Comparison of ENCODE assay signal across 18 mouse cellular contexts in the genomic region with DNA sequence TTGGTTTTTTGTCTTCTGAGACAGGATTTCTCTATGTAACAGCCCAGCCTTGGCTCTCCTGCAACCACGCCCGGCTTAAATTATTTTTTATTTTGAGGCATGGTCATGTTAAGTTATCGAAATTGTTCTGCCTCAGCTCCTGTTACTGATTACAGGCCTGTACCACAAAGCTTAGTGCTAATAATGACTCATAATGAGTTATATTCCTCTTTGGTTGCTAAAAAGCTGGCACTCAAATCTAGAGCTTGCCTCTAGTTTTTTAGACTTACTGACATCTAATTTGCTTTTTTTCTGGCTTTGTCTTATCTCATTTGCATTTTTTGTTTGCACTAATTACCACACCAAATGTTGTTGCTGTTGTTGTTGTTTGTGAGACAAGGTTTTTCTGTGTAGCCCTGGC. TPM values are rescaled to one million over a fixed set of nuclear protein-coding genes. Genes with fewer than 3 reads are reported as not detected.
DNase-seq lines count a peak whose midpoint lies in the region; ATAC-seq and TF ChIP-seq lines count a peak whose summit lies in the region.
"Had no signal": no experiment of that assay in that cellular context is flagged by ENCODE, and none has a peak within 500 bp of the region (broad histone marks: within the 10 kb centered on the region; RNA-seq: fewer than 3 reads in every experiment).

No protein-coding gene starts in this region.

- no peaks in the 10 kb centered on the region for H3K9me3 ChIP-seq in heart, embryonic 14.5 days (ENCODE audit: control insufficient read depth, low read length)
- no peaks in the 10 kb centered on the region for H3K9me3 ChIP-seq in liver, embryonic 14.5 days (ENCODE audit: control insufficient read depth, low read length)
- H3K9me3 ChIP-seq: embryonic facial prominence, embryonic 15.5 days; forebrain, embryonic 15.5 days; limb, embryonic 12.5 days; midbrain, embryonic 13.5 days had no signal

- peaks cover 17 to 38% of the 10 kb centered on the region in 2 experiments for H3K4me1 ChIP-seq in heart, embryonic 14.5 days (ENCODE audit: control insufficient read depth in 2 of 2, insufficient read depth in 2 of 2, low read length in 2 of 2)
- peaks cover 27% of the 10 kb centered on the region for H3K4me1 ChIP-seq in testis, adult 2 months (ENCODE audit: control insufficient read depth, insufficient read depth, low read length)
- H3K4me1 ChIP-seq in liver, embryonic 14.5 days (replicated peaks; ENCODE audit: control insufficient read depth in 2 of 2, insufficient read depth in 2 of 2, low read length in 1 of 2): peaks cover 53 to 60% of the 10 kb centered on the region in 2 experiments

- no peak overlapping the region for H3K4me2 ChIP-seq in heart, embryonic 14.5 days (ENCODE audit: low read length)
- H3K4me2 ChIP-seq in liver, embryonic 14.5 days (ENCODE audit: low read depth): peak overlapping the region; percentile 99
- H3K4me2 ChIP-seq: embryonic facial prominence, embryonic 15.5 days; forebrain, embryonic 15.5 days; limb, embryonic 12.5 days; midbrain, embryonic 13.5 days had no signal

- no peak overlapping the region for H3K9ac ChIP-seq in heart, embryonic 14.5 days (ENCODE audit: low read length)
- H3K9ac ChIP-seq in liver, embryonic 14.5 days (replicated peaks): peak overlapping the region; percentile 60
- H3K9ac ChIP-seq: embryonic facial prominence, embryonic 15.5 days; forebrain, embryonic 15.5 days; limb, embryonic 12.5 days; midbrain, embryonic 13.5 days had no signal

- no peak for ATAC-seq in heart, embryonic 14.5 days (ENCODE audit: insufficient number of reproducible peaks, insufficient read depth, low FRiP score, low read depth)
- ATAC-seq in liver, embryonic 14.5 days (ENCODE audit: insufficient read depth): no peak
- ATAC-seq: CD4-positive, CD25-positive, alpha-beta regulatory T cell, adult 4 months; forebrain, embryonic 15.5 days; inflammation-experienced regulatory T-cells, adult 6 months; midbrain, embryonic 13.5 days had no signal

- H3K4me3 ChIP-seq in heart, embryonic 14.5 days (ENCODE audit: control insufficient read depth in 1 of 2, insufficient read depth in 1 of 2, low read depth in 1 of 2, low read length in 2 of 2): no peak overlapping the region
- H3K4me3 ChIP-seq in testis, adult 2 months (ENCODE audit: control insufficient read depth, low read depth, low read length): no peak overlapping the region
- peak overlapping the region; percentile 20 to 24; a peak in 3 of 4 replicates for H3K4me3 ChIP-seq in liver, embryonic 14.5 days (ENCODE audit: insufficient read depth in 1 of 2, low read depth in 2 of 2, low read length in 2 of 2)
- H3K4me3 ChIP-seq: embryonic facial prominence, embryonic 15.5 days; forebrain, embryonic 15.5 days; limb, embryonic 12.5 days; midbrain, embryonic 13.5 days had no signal

- TF ChIP-seq CTCF in testis, adult 2 months (IDR thresholded peaks at IDR 0.05; ENCODE audit: control insufficient read depth, insufficient read depth, insufficient replicate concordance, low read depth, low read length): no peak
- TF ChIP-seq CTCF in liver, embryonic 14.5 days (IDR thresholded peaks at IDR 0.05; ENCODE audit: low read depth): no peak

- TF ChIP-seq POLR2A in testis, adult 2 months (IDR thresholded peaks at IDR 0.05; ENCODE audit: control insufficient read depth, low read depth, low read length): no peak

- TF ChIP-seq EP300 in liver, embryonic 14.5 days (IDR thresholded peaks at IDR 0.05; ENCODE audit: low read depth): no peak

- H3K27ac ChIP-seq in heart, embryonic 14.5 days (replicated peaks in 1 of 2; ENCODE audit: control insufficient read depth in 1 of 2, insufficient read depth in 1 of 2, low read depth in 2 of 2, low read length in 2 of 2): peak overlapping the region; percentile 61 to 86
- H3K27ac ChIP-seq in testis, adult 2 months (ENCODE audit: control insufficient read depth, insufficient read depth, low read depth, low read length): 0 out of 2 replicates have a peak overlapping the region, but pooled peaks have one; percentile 5
- peak overlapping the region; percentile 95 for H3K27ac ChIP-seq in liver, embryonic 14.5 days
- H3K27ac ChIP-seq: embryonic facial prominence, embryonic 15.5 days; forebrain, embryonic 15.5 days; limb, embryonic 12.5 days; midbrain, embryonic 13.5 days had no signal

- H3K36me3 ChIP-seq in heart, embryonic 14.5 days (ENCODE audit: control insufficient read depth, insufficient read depth, low read length): no peaks in the 10 kb centered on the region
- H3K36me3 ChIP-seq in testis, adult 2 months (ENCODE audit: control insufficient read depth, insufficient read depth, low read length): no peaks in the 10 kb centered on the region
- no peaks in the 10 kb centered on the region for H3K36me3 ChIP-seq in liver, embryonic 14.5 days (replicated peaks; ENCODE audit: control insufficient read depth, insufficient read depth, low read depth)
- H3K36me3 ChIP-seq: embryonic facial prominence, embryonic 15.5 days; forebrain, embryonic 15.5 days; limb, embryonic 12.5 days; midbrain, embryonic 13.5 days had no signal

- no peaks in the 10 kb centered on the region for H3K27me3 ChIP-seq in heart, embryonic 14.5 days (ENCODE audit: control insufficient read depth, insufficient read depth, low read length)
- H3K27me3 ChIP-seq in testis, adult 2 months (ENCODE audit: control insufficient read depth, insufficient read depth, low read length): no peaks in the 10 kb centered on the region
- H3K27me3 ChIP-seq in liver, embryonic 14.5 days (ENCODE audit: control insufficient read depth, insufficient read depth, low read length): no peaks in the 10 kb centered on the region
- H3K27me3 ChIP-seq: embryonic facial prominence, embryonic 15.5 days; forebrain, embryonic 15.5 days; limb, embryonic 12.5 days; midbrain, embryonic 13.5 days had no signal

- no peak for DNase-seq in heart, adult 11 months
- no peak for DNase-seq in testis, postnatal 14 days (ENCODE audit: low spot score)
- DNase-seq in liver, embryonic 14.5 days (ENCODE audit: low read depth in 3 of 3, low spot score in 3 of 3): no peak
- no peak for DNase-seq in embryo, embryonic 11 days
- DNase-seq in urinary bladder, adult 2 months (ENCODE audit: low spot score): no peak
- DNase-seq: cerebellum, adult 18-20 months; kidney, postnatal 36 days; lung, postnatal 10 days; right cerebral cortex, postnatal 4 days; thymus, postnatal 4 days had no signal

- 95% methylated on average over 3 of the region's 3 CpGs for WGBS in heart, embryonic 14.5 days
- WGBS in liver, embryonic 14.5 days (ENCODE audit: insufficient replicate concordance): 61% methylated on average over 3 of the region's 3 CpGs

RNA-seq across cellular contexts. Expression of a gene that starts 8.3 kb away (rescaled TPM):
- polyA plus RNA-seq in heart, embryonic 14.5 days (2014; fragmentation: Nextera tagmentation; extraction: Ambion mirVana): 1,091 and 1,152 TPM in 2 replicates
- 478 and 593 TPM in 2 replicates for polyA plus RNA-seq in testis, adult 2 months (2012; rRNA removed)
- 857 and 1,453 TPM in 2 replicates for polyA plus RNA-seq in liver, embryonic 14.5 days (2012; rRNA removed)
- polyA plus RNA-seq in liver, embryonic 14.5 days (2014; fragmentation: Nextera tagmentation; extraction: Ambion mirVana): 684 and 702 TPM in 2 replicates
- polyA plus RNA-seq in urinary bladder, adult 2 months (2012; rRNA removed): 2,550 and 3,005 TPM in 2 replicates

RNA-seq across cellular contexts. Expression of a gene that starts 49.7 kb away (rescaled TPM):
- 8.3 and 9.2 TPM in 2 replicates for polyA plus RNA-seq in heart, embryonic 14.5 days (2014; fragmentation: Nextera tagmentation; extraction: Ambion mirVana)
- 12.5 and 16.5 TPM in 2 replicates for polyA plus RNA-seq in testis, adult 2 months (2012; rRNA removed)
- polyA plus RNA-seq in liver, embryonic 14.5 days (2012; rRNA removed): 2.6 and 3.8 TPM in 2 replicates
- polyA plus RNA-seq in liver, embryonic 14.5 days (2014; fragmentation: Nextera tagmentation; extraction: Ambion mirVana): 2.0 and 2.8 TPM in 2 replicates
- 7.6 and 8.1 TPM in 2 replicates for polyA plus RNA-seq in urinary bladder, adult 2 months (2012; rRNA removed)

Comparison
In these comparisons a context has a peak if more than half of its experiments do, and no peak if none do; other contexts are left out.
1. H3K27ac ChIP-seq: peak in every context shown above with its lines; median percentile 95 in liver, embryonic 14.5 days; 74 in heart, embryonic 14.5 days; 5 in testis, adult 2 months.
2. H3K4me3 ChIP-seq: peak in liver, embryonic 14.5 days (2 of 2); none in heart, embryonic 14.5 days (0 of 2) and testis, adult 2 months (single experiment).